Mouse (Mus musculus) cerebellum, postnatal 36 days (tissue): ENCODE measurements around the gene Slc26a8.

Experiments used
- DNase-seq, 2 experiments: peaks; one replicate each; pipeline ENCODE4 v3.0.0; 2021 to 2022; ENCODE audit warnings: mixed read lengths in 2 of 2

The Slc26a8 gene

GRCm38 (mm10) chr17:28698245-28698644 is 8.2 kb upstream of the Slc26a8 start:
- peak in 1 of 2 experiments; percentile 37 for DNase-seq

- DNase-seq = peak; percentile 24 to 39
Observed at GRCm38 (mm10) chr17:28697290-28698195, 7.5 kb upstream of the Slc26a8 start.

- no peak for DNase-seq
Observed at GRCm38 (mm10) chr17:28696641-28697040, 6.6 kb upstream of the Slc26a8 start.

GRCm38 (mm10) chr17:28694832-28695231 is 4.8 kb upstream of the Slc26a8 start:
- no peak for DNase-seq

- no peak for DNase-seq
Observed at GRCm38 (mm10) chr17:28694078-28694477, 4.0 kb upstream of the Slc26a8 start.

- DNase-seq = no peak
Observed at GRCm38 (mm10) chr17:28693086-28693485, 3.1 kb upstream of the Slc26a8 start.

GRCm38 (mm10) chr17:28692341-28692710 is 2.3 kb upstream of the Slc26a8 start:
- DNase-seq = peak; percentile 48 to 51

- DNase-seq = peak; percentile 50 to 59
Observed at GRCm38 (mm10) chr17:28691687-28692340, 1.8 kb upstream of the Slc26a8 start.

- peak; percentile 99 to 100 for DNase-seq
Observed at GRCm38 (mm10) chr17:28690776-28691686, 998 bp upstream of the Slc26a8 start, which contains the start of gene Mapk14. Mapk14 (plus strand) TSS chr17:28691329.

- no peak for DNase-seq
Observed at GRCm38 (mm10) chr17:28687354-28687753, 2.7 kb downstream of the Slc26a8 start.

GRCm38 (mm10) chr17:28684631-28685030 is 5.4 kb downstream of the Slc26a8 start:
- DNase-seq = no peak

- DNase-seq = no peak
Observed at GRCm38 (mm10) chr17:28683601-28684000, 6.4 kb downstream of the Slc26a8 start.

- DNase-seq = no peak
Observed at GRCm38 (mm10) chr17:28682311-28683084, 7.5 kb downstream of the Slc26a8 start.

- no peak for DNase-seq
Observed at GRCm38 (mm10) chr17:28659564-28659963, 30.5 kb downstream of the Slc26a8 start.

- no peak for DNase-seq
Observed at GRCm38 (mm10) chr17:28657936-28658335, 32.1 kb downstream of the Slc26a8 start.

- no peak for DNase-seq
Observed at GRCm38 (mm10) chr17:28650268-28650667, 39.8 kb downstream of the Slc26a8 start.

GRCm38 (mm10) chr17:28648607-28649370 is 41.2 kb downstream of the Slc26a8 start:
- peak; percentile 21 to 35 for DNase-seq

GRCm38 (mm10) chr17:28646221-28646620 is 43.8 kb downstream of the Slc26a8 start:
- no peak for DNase-seq

- DNase-seq = no peak
Observed at GRCm38 (mm10) chr17:28644112-28644511, 45.9 kb downstream of the Slc26a8 start.

- DNase-seq = no peak
Observed at GRCm38 (mm10) chr17:28643697-28644096, 46.3 kb downstream of the Slc26a8 start.

- DNase-seq = no peak
Observed at GRCm38 (mm10) chr17:28640113-28640512, 49.9 kb downstream of the Slc26a8 start.
